Mouse (Mus musculus): ENCODE measurements around the gene Mecr. TPM values are rescaled to one million over a fixed set of nuclear protein-coding genes. Genes with fewer than 3 reads are reported as not detected.

Gene Mecr
- total and polyA plus RNA-seq, 3 experiments, result 92.1 to 137 TPM; not detected in 1

GRCm38 (mm10) chr4:131836891-131837491 lies 6.3 kb upstream of the Mecr start:
- Histone ChIP-seq H3K4me1 (ENCODE audit: control insufficient read depth in 1 of 2, insufficient read depth in 2 of 2, low read length in 2 of 2) (no peaks in the 10 kb centered on the region; a peak in 1 of 4 replicates), H3K9ac (ENCODE audit: control insufficient read depth, low read depth, low read length, poor library complexity, severe bottlenecking) (peak overlapping the region; percentile 76), H3K9me3 (replicated peaks; ENCODE audit: insufficient read depth, low read length) (no peaks in the 10 kb centered on the region), H3K27ac (ENCODE audit: control insufficient read depth, low read depth, low read length) (no peak overlapping the region), H3K79me2 (ENCODE audit: control insufficient read depth, insufficient read depth, low read length, poor library complexity) (no peaks in the 10 kb centered on the region; the same call in 1 of the 2 replicates), H3K36me3 (ENCODE audit: control insufficient read depth in 1 of 2, insufficient read depth in 2 of 2, low read length in 2 of 2) (no peaks in the 10 kb centered on the region), H3K4me3 (ENCODE audit: control insufficient read depth in 1 of 2, insufficient read depth in 1 of 2, low read depth in 2 of 2, low read length in 2 of 2) (peak overlapping the region; percentile 55 to 83), H3K27me3 (ENCODE audit: control insufficient read depth in 1 of 2, insufficient read depth in 2 of 2, low read length in 2 of 2) (0 out of 4 replicates have a peak, but pooled peaks cover 0 to 1% of the 10 kb centered on the region in 2 experiments)
- TF ChIP-seq TAL1 (IDR thresholded peaks at IDR 0.05; ENCODE audit: low read length), result no peak
- TF ChIP-seq SMC3 (IDR thresholded peaks at IDR 0.05; ENCODE audit: low read depth, low read length), result no peak
- TF ChIP-seq EP300 (IDR thresholded peaks at IDR 0.05; ENCODE audit: low read depth in 1 of 2, low read length in 2 of 2), result no peak
- no peak for TF ChIP-seq HCFC1 (IDR thresholded peaks at IDR 0.05; ENCODE audit: low read depth, low read length)
- DNase-seq (ENCODE audit: low read depth, low spot score), result peak; percentile 35

DNA sequence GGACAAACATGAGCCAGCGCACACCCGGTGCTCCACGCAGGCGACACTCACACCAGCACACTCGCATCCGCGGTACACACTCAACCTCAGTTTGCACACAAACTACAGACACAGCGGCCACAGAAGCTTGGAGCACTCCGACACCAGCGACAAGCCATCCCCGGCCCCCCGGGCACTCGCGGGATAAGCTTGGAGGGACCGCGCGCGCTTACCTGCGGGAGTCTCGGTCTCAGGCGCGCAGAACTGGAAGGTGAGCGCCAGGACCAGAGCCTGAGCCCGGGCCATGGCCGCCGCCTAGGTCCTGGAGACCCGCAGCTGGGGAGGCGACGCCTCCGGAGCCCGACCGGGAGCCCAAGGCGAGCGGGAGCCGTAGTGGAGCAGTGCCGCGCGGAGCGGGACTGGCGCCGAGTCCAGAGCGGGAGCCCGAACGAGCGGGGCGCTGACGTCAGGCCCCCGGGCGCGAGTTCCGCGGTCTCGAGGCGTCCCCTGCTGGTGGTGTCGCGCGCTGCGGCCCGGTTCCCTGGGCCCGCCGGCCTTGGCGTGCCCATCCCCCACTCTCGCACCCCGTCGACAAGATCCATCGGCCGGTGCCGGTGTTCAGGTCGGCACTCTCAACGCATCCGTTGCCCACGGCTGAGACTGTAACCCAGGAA lies 5.3 kb upstream of the Mecr start, which contains the start of gene Ptpru:
Gene Ptpru, minus strand, starts transcription at position 417 of the 653 bp plus-strand sequence.
- DNase-seq (ENCODE audit: low read depth, low spot score), result peak; percentile 81
- Histone ChIP-seq H3K4me1 (ENCODE audit: control insufficient read depth in 1 of 2, insufficient read depth in 2 of 2, low read length in 2 of 2) (peaks cover 0 to 3% of the 10 kb centered on the region in 2 experiments; a peak in 1 of 4 replicates), H3K79me2 (ENCODE audit: control insufficient read depth, insufficient read depth, low read length, poor library complexity) (no peaks in the 10 kb centered on the region; the same call in 1 of the 2 replicates), H3K27ac (ENCODE audit: control insufficient read depth, low read depth, low read length) (no peak within 1 kb of the TSS), H3K36me3 (ENCODE audit: control insufficient read depth in 1 of 2, insufficient read depth in 2 of 2, low read length in 2 of 2) (no peaks in the 10 kb centered on the region), H3K27me3 (ENCODE audit: control insufficient read depth in 1 of 2, insufficient read depth in 2 of 2, low read length in 2 of 2) (0 out of 4 replicates have a peak, but pooled peaks cover 0 to 1% of the 10 kb centered on the region in 2 experiments), H3K9me3 (replicated peaks; ENCODE audit: insufficient read depth, low read length) (no peaks in the 10 kb centered on the region), H3K9ac (ENCODE audit: control insufficient read depth, low read depth, low read length, poor library complexity, severe bottlenecking) (peak within 1 kb of the TSS; percentile 76), H3K4me3 (ENCODE audit: control insufficient read depth in 1 of 2, insufficient read depth in 1 of 2, low read depth in 2 of 2, low read length in 2 of 2) (peak within 1 kb of the TSS; percentile 55 to 83)
- TF ChIP-seq ETS1 (IDR thresholded peaks at IDR 0.05; ENCODE audit: low read depth, low read length), result peak; percentile 17; the same call in 1 of the 2 replicates
- no peak for TF ChIP-seq MAFK (IDR thresholded peaks at IDR 0.05; ENCODE audit: borderline replicate concordance, low read depth, low read length)
- no peak for TF ChIP-seq POLR2AphosphoS5 (IDR thresholded peaks at IDR 0.05; ENCODE audit: borderline replicate concordance, low read depth, low read length)
- TF ChIP-seq NELFE (IDR thresholded peaks at IDR 0.05; ENCODE audit: low read depth, low read length), result peak; percentile 34; the same call in 1 of the 2 replicates
- peak; percentile 84 to 98 (median 87) for TF ChIP-seq CTCF (IDR thresholded peaks at IDR 0.05 in 2 of 3, conservative IDR thresholded peaks at IDR 0.05 in 1 of 3; ENCODE audit: control insufficient read depth in 1 of 3, insufficient read depth in 1 of 3, low read depth in 2 of 3, low read length in 3 of 3, poor library complexity in 1 of 3, severe bottlenecking in 1 of 3)
- TF ChIP-seq MXI1 (IDR thresholded peaks at IDR 0.05; ENCODE audit: low read depth, low read length), result 0 out of 2 replicates have a peak, but pooled peaks have one; percentile 19
- peak; percentile 66; the same call in 1 of the 2 replicates for TF ChIP-seq CHD2 (IDR thresholded peaks at IDR 0.05; ENCODE audit: low read length)
- TF ChIP-seq GABPA (IDR thresholded peaks at IDR 0.05; ENCODE audit: low read depth, low read length), result no peak
- no peak for TF ChIP-seq NRF1 (IDR thresholded peaks at IDR 0.05; ENCODE audit: insufficient read depth, low read depth, low read length, poor library complexity, severe bottlenecking)
- peak; percentile 27; the same call in 1 of the 2 replicates for TF ChIP-seq TCF12 (IDR thresholded peaks at IDR 0.05; ENCODE audit: low read depth, low read length)
- TF ChIP-seq ELF1 (IDR thresholded peaks at IDR 0.05; ENCODE audit: low read depth, low read length), result peak; percentile 43; the same call in 1 of the 2 replicates
- 0 out of 2 replicates have a peak, but pooled peaks have one; percentile 12 for TF ChIP-seq MAX (IDR thresholded peaks at IDR 0.05; ENCODE audit: low read length)
- peak; percentile 76 for TF ChIP-seq SMC3 (IDR thresholded peaks at IDR 0.05; ENCODE audit: low read depth, low read length)
- peak; percentile 62 for TF ChIP-seq SIN3A (IDR thresholded peaks at IDR 0.05; ENCODE audit: low read length)
- TF ChIP-seq USF2 (IDR thresholded peaks at IDR 0.05; ENCODE audit: borderline replicate concordance in 1 of 2, insufficient read depth in 1 of 2, low read depth in 1 of 2, low read length in 2 of 2), result no peak
- peak; percentile 66; the same call in 1 of the 2 replicates for TF ChIP-seq BHLHE40 (IDR thresholded peaks at IDR 0.05; ENCODE audit: borderline replicate concordance, low read depth, low read length)
- TF ChIP-seq CHD1 (IDR thresholded peaks at IDR 0.05; ENCODE audit: low read depth, low read length), result no peak
- TF ChIP-seq MAZ (IDR thresholded peaks at IDR 0.05; ENCODE audit: low read depth, low read length), result peak; percentile 61; the same call in 1 of the 2 replicates
- TF ChIP-seq ZKSCAN1 (IDR thresholded peaks at IDR 0.05; ENCODE audit: low read depth, low read length), result no peak
- peak; percentile 70; the same call in 1 of the 2 replicates for TF ChIP-seq UBTF (IDR thresholded peaks at IDR 0.05; ENCODE audit: borderline replicate concordance, insufficient read depth, low read depth, low read length)
- TF ChIP-seq POLR2A (IDR thresholded peaks at IDR 0.05; ENCODE audit: control insufficient read depth in 1 of 2, insufficient read depth in 1 of 2, low read depth in 1 of 2, low read length in 2 of 2, poor library complexity in 1 of 2), result peak in 1 of 2 experiments; percentile 42; a peak in 1 of 4 replicates
- TF ChIP-seq TBP (IDR thresholded peaks at IDR 0.05; ENCODE audit: low read depth, low read length), result peak; percentile 32; the same call in 1 of the 2 replicates
- no peak for TF ChIP-seq JUND (IDR thresholded peaks at IDR 0.05; ENCODE audit: low read depth, low read length)
- TF ChIP-seq RAD21 (IDR thresholded peaks at IDR 0.05; ENCODE audit: low read depth, low read length), result peak; percentile 92
- TF ChIP-seq ZC3H11A (IDR thresholded peaks at IDR 0.05; ENCODE audit: low read depth, low read length), result peak; percentile 56

Data from MEL (cell line).